Mouse (Mus musculus) midbrain, embryonic 14.5 days (tissue): Measurements from ENCODE around the gene Tarbp2. TPM values are rescaled to one million over a fixed set of nuclear protein-coding genes. Genes with fewer than 3 reads are reported as not detected.

ENCODE experiments used
- ATAC-seq: fragments of 200-750 bp; cut with Nextera tagmentation; 2 replicates; pipeline ENCODE4 v1.8.0; 2017; ENCODE audit warnings: moderate number of reproducible peaks, moderate library complexity; ENCODE audit not compliant: low FRiP score, low TSS enrichment
- DNase-seq: peaks from one replicate; pipeline ENCODE4 v3.0.0-alpha.2; 2015
- H3K27ac ChIP-seq: fragments of 300-500 bp; sonication (generic); replicated peaks from 2 replicates; pipeline ENCODE4 v1.5.1; 2014; ENCODE audit warnings: mild to moderate bottlenecking, low read depth, low read length, moderate library complexity
- H3K27me3 ChIP-seq: fragments of 300-500 bp; sonication (generic); 2 replicates; pipeline ENCODE4 v1.6.1; 2014; ENCODE audit warnings: low read length, control low read depth, mixed read lengths; ENCODE audit not compliant: control insufficient read depth, insufficient read depth
- H3K36me3 ChIP-seq: fragments of 300-500 bp; sonication (generic); 2 replicates; pipeline ENCODE4 v1.6.1; 2014; ENCODE audit warnings: low read length, control low read depth; ENCODE audit not compliant: control insufficient read depth, insufficient read depth
- H3K4me1 ChIP-seq: fragments of 300-500 bp; sonication (generic); 2 replicates; pipeline ENCODE4 v1.6.1; 2014; ENCODE audit warnings: mild to moderate bottlenecking, antibody characterized with exemption, low read length, control low read depth; ENCODE audit not compliant: control insufficient read depth, insufficient read depth
- H3K4me2 ChIP-seq: fragments of 300-500 bp; sonication (generic); 2 replicates; pipeline ENCODE4 v1.6.1; 2014; ENCODE audit warnings: mild to moderate bottlenecking, low read length, moderate library complexity
- H3K4me3 ChIP-seq: fragments of 300-500 bp; sonication (generic); replicated peaks from 2 replicates; pipeline ENCODE4 v1.5.1; 2014; ENCODE audit warnings: low read depth, low read length
- H3K9ac ChIP-seq: fragments of 300-500 bp; sonication (generic); replicated peaks from 2 replicates; pipeline ENCODE4 v1.6.1; 2014; ENCODE audit warnings: mild to moderate bottlenecking, low read length, moderate library complexity
- H3K9me3 ChIP-seq: fragments of 300-500 bp; sonication (generic); 2 replicates; pipeline ENCODE4 v1.6.1; 2016; ENCODE audit warnings: low read length, control low read depth, mixed read lengths; ENCODE audit not compliant: control insufficient read depth
- WGBS: fragments of 180-500 bp; shearing (Covaris S2); extraction: QIAGEN DNeasy Blood & Tissue Kit; methylation state at CpG from one replicate; pipeline ENCODE4 v1.1.7; 2014; 5-methylcytosine and 5-hydroxymethylcytosine counted together
- polyA plus RNA-seq: library from polyadenylated mRNA; unstranded; fragments of >200 nt; fragmentation: Nextera tagmentation; extraction: Ambion mirVana; gene quantifications from 2 replicates; pipeline ENCODE4 v1.2.1, GENCODE M21; 2014

Gene Tarbp2
- polyA plus RNA-seq, 1 experiment from 2014 or later = 76.3 TPM

GRCm38 (mm10) chr15:102483136-102483535 is 34.9 kb upstream of the Tarbp2 start:
- H3K4me3 ChIP-seq = no peak overlapping the region
- ATAC-seq (no peak), DNase-seq (no peak)
- H3K27me3 ChIP-seq = no peaks in the 10 kb centered on the region
- H3K9ac ChIP-seq = no peak overlapping the region
- WGBS = 94% methylated on average over 3 of the region's 3 CpGs
- H3K4me1 ChIP-seq = no peaks in the 10 kb centered on the region
- H3K27ac ChIP-seq = no peak overlapping the region
- H3K9me3 ChIP-seq = no peaks in the 10 kb centered on the region
- no peak overlapping the region for H3K4me2 ChIP-seq
- H3K36me3 ChIP-seq = peaks cover 93% of the 10 kb centered on the region

- peaks cover 94% of the 10 kb centered on the region for H3K36me3 ChIP-seq
- H3K4me1 ChIP-seq = no peaks in the 10 kb centered on the region
- no peak overlapping the region for H3K27ac ChIP-seq
- no peak overlapping the region for H3K9ac ChIP-seq
- 90% methylated on average over 12 of the region's 12 CpGs for WGBS
- no peaks in the 10 kb centered on the region for H3K9me3 ChIP-seq
- H3K27me3 ChIP-seq = no peaks in the 10 kb centered on the region
- H3K4me2 ChIP-seq = no peak overlapping the region
- ATAC-seq (no peak), DNase-seq (no peak)
- no peak overlapping the region for H3K4me3 ChIP-seq
These were observed 32.1 kb upstream of the Tarbp2 start for GRCm38 (mm10) chr15:102485853-102486252.

GRCm38 (mm10) chr15:102487664-102488063 is 30.3 kb upstream of the Tarbp2 start:
- Histone ChIP-seq H3K9ac (no peak overlapping the region), H3K36me3 (peaks cover 93% of the 10 kb centered on the region), H3K27me3 (no peaks in the 10 kb centered on the region), H3K4me2 (no peak overlapping the region), H3K4me1 (no peaks in the 10 kb centered on the region), H3K9me3 (no peaks in the 10 kb centered on the region), H3K27ac (no peak overlapping the region), H3K4me3 (no peak overlapping the region)
- no peak for ATAC-seq
- no peak for DNase-seq
- 87% methylated on average over 1 of the region's 1 CpGs for WGBS

GRCm38 (mm10) chr15:102498322-102498721 is 19.7 kb upstream of the Tarbp2 start:
- Histone ChIP-seq H3K4me1 (no peaks in the 10 kb centered on the region), H3K27ac (no peak overlapping the region), H3K36me3 (peaks cover 93% of the 10 kb centered on the region), H3K4me3 (no peak overlapping the region), H3K9ac (no peak overlapping the region), H3K9me3 (no peaks in the 10 kb centered on the region), H3K4me2 (no peak overlapping the region), H3K27me3 (no peaks in the 10 kb centered on the region)
- ATAC-seq = no peak
- 94% methylated on average over 3 of the region's 3 CpGs for WGBS
- DNase-seq = no peak

GRCm38 (mm10) chr15:102499370-102499769 is 18.6 kb upstream of the Tarbp2 start:
- WGBS = 73% methylated on average over 3 of the region's 3 CpGs
- Histone ChIP-seq H3K4me3 (no peak overlapping the region), H3K4me2 (no peak overlapping the region), H3K36me3 (peaks cover 93% of the 10 kb centered on the region), H3K4me1 (no peaks in the 10 kb centered on the region), H3K27ac (no peak overlapping the region), H3K9ac (no peak overlapping the region), H3K9me3 (no peaks in the 10 kb centered on the region), H3K27me3 (no peaks in the 10 kb centered on the region)
- ATAC-seq (no peak), DNase-seq (no peak)

GRCm38 (mm10) chr15:102499851-102500250 is 18.1 kb upstream of the Tarbp2 start:
- 92% methylated on average over 6 of the region's 6 CpGs for WGBS
- Histone ChIP-seq H3K27me3 (no peaks in the 10 kb centered on the region), H3K9me3 (no peaks in the 10 kb centered on the region), H3K4me3 (no peak overlapping the region), H3K27ac (no peak overlapping the region), H3K4me1 (no peaks in the 10 kb centered on the region), H3K36me3 (peaks cover 93% of the 10 kb centered on the region), H3K4me2 (no peak overlapping the region), H3K9ac (no peak overlapping the region)
- no peak for ATAC-seq
- no peak for DNase-seq

- no peak overlapping the region for H3K4me3 ChIP-seq
- no peak overlapping the region for H3K9ac ChIP-seq
- ATAC-seq = no peak
- H3K4me1 ChIP-seq = no peaks in the 10 kb centered on the region
- no peaks in the 10 kb centered on the region for H3K9me3 ChIP-seq
- H3K27ac ChIP-seq = no peak overlapping the region
- no peaks in the 10 kb centered on the region for H3K27me3 ChIP-seq
- DNase-seq = no peak
- H3K4me2 ChIP-seq = no peak overlapping the region
- H3K36me3 ChIP-seq = peaks cover 93% of the 10 kb centered on the region
- 91% methylated on average over 5 of the region's 5 CpGs for WGBS
These were observed 17.5 kb upstream of the Tarbp2 start for GRCm38 (mm10) chr15:102500479-102500878.

- Histone ChIP-seq H3K9me3 (no peaks in the 10 kb centered on the region), H3K27ac (no peak overlapping the region), H3K4me1 (no peaks in the 10 kb centered on the region), H3K4me2 (no peak overlapping the region), H3K9ac (no peak overlapping the region), H3K4me3 (no peak overlapping the region), H3K27me3 (no peaks in the 10 kb centered on the region), H3K36me3 (peaks cover 90% of the 10 kb centered on the region)
- ATAC-seq (no peak; the same call in 1 of the 2 replicates), DNase-seq (no peak)
- WGBS = 90% methylated on average over 19 of the region's 19 CpGs
These were observed 16.7 kb upstream of the Tarbp2 start for GRCm38 (mm10) chr15:102501084-102501814.

GRCm38 (mm10) chr15:102502254-102502840 is 15.6 kb upstream of the Tarbp2 start:
- Histone ChIP-seq H3K36me3 (peaks cover 81% of the 10 kb centered on the region), H3K27me3 (no peaks in the 10 kb centered on the region), H3K4me3 (no peak overlapping the region), H3K4me1 (no peaks in the 10 kb centered on the region), H3K9ac (no peak overlapping the region), H3K27ac (no peak overlapping the region), H3K4me2 (no peak overlapping the region), H3K9me3 (no peaks in the 10 kb centered on the region)
- ATAC-seq (no peak), DNase-seq (no peak)
- WGBS = 82% methylated on average over 9 of the region's 9 CpGs
